Mouse (Mus musculus) lung, postnatal 0 days (tissue): ENCODE measurements around the gene Pcbd2. TPM values are rescaled to one million over a fixed set of nuclear protein-coding genes. Genes with fewer than 3 reads are reported as not detected.
A peak's percentile ranks its signal among the peaks of the same experiment; 100 is the strongest.

ENCODE experiments used
- ATAC-seq: fragments of 200-750 bp; cut with Nextera tagmentation; 2 replicates; pipeline ENCODE4 v1.8.0; 2017; ENCODE audit warnings: moderate library complexity
- DNase-seq: peaks from one replicate; pipeline ENCODE4 v3.0.0-alpha.2; 2016; ENCODE audit warnings: low spot score
- H3K27ac ChIP-seq: fragments of 300-500 bp; sonication (generic); 2 replicates; pipeline ENCODE4 v1.5.1; 2014; ENCODE audit warnings: antibody characterized with exemption, mild to moderate bottlenecking, low read length, mixed read lengths
- H3K27me3 ChIP-seq: fragments of 300-500 bp; sonication (generic); replicated peaks from 2 replicates; pipeline ENCODE4 v1.6.1; 2014; ENCODE audit warnings: low read length, mixed read lengths; ENCODE audit not compliant: insufficient read depth
- H3K36me3 ChIP-seq: fragments of 300-500 bp; sonication (generic); 2 replicates; pipeline ENCODE4 v1.6.1; 2014; ENCODE audit warnings: low read length, mixed read lengths; ENCODE audit not compliant: insufficient read depth
- H3K4me1 ChIP-seq: fragments of 300-500 bp; sonication (generic); 2 replicates; pipeline ENCODE4 v1.6.1; 2014; ENCODE audit warnings: antibody characterized with exemption, low read depth, low read length, mixed read lengths; ENCODE audit not compliant: insufficient read depth
- H3K4me2 ChIP-seq: fragments of 300-500 bp; sonication (generic); replicated peaks from 2 replicates; pipeline ENCODE4 v1.6.1; 2014; ENCODE audit warnings: low read depth, mild to moderate bottlenecking, low read length, moderate library complexity, mixed read lengths
- H3K4me3 ChIP-seq: fragments of 300-500 bp; sonication (generic); 2 replicates; pipeline ENCODE4 v1.5.1; 2014; ENCODE audit warnings: low read depth, low read length
- H3K9ac ChIP-seq: fragments of 300-500 bp; sonication (generic); replicated peaks from 2 replicates; pipeline ENCODE4 v1.6.1; 2014; ENCODE audit warnings: low read depth, mild to moderate bottlenecking
- H3K9me3 ChIP-seq: fragments of 300-500 bp; sonication (generic); 2 replicates; pipeline ENCODE4 v1.6.1; 2016; ENCODE audit warnings: low read length, mixed read lengths
- CTCF ChIP-seq: IDR thresholded peaks from 2 replicates; pipeline ENCODE4 v1.5.1; 2016; ENCODE audit warnings: antibody characterized with exemption, mild to moderate bottlenecking
- EP300 ChIP-seq: IDR thresholded peaks from 2 replicates; pipeline ENCODE4 v1.6.1; 2016; ENCODE audit warnings: antibody characterized with exemption, mild to moderate bottlenecking, control low read depth
- WGBS: fragments of 180-500 bp; shearing (Covaris S2); extraction: QIAGEN DNeasy Blood & Tissue Kit; methylation state at CpG from one replicate; pipeline ENCODE4 v1.1.7; 2014; 5-methylcytosine and 5-hydroxymethylcytosine counted together
- polyA plus RNA-seq: library from polyadenylated mRNA; unstranded; fragments of >200 nt; fragmentation: Nextera tagmentation; extraction: Ambion mirVana; gene quantifications from 2 replicates; pipeline ENCODE4 v1.2.1, GENCODE M21; 2015

The Pcbd2 gene
- polyA plus RNA-seq, 1 experiment from 2014 or later = 48.3 TPM

DNA sequence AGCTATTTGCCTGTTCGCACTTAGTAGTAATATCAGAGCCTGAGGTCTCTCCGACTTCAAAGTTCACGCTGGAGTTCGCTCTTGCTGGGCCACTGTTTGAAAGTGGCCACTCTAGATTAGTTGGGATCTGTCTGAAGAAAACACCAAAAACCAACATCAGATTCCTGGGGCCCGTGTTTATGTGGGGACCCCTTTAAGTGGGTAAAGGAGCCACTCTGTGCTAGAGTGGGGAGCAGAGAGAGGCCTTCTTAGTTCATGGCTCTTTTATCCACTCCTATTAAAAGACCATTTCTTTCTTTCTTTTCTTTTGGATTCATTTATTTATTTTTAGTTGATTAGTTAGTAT, 12.0 kb upstream of the Pcbd2 start:
- Histone ChIP-seq H3K36me3 (no peaks in the 10 kb centered on the region), H3K9me3 (no peaks in the 10 kb centered on the region), H3K4me2 (peak overlapping the region; percentile 68), H3K27me3 (no peaks in the 10 kb centered on the region), H3K4me1 (no peaks in the 10 kb centered on the region), H3K9ac (peak overlapping the region; percentile 96), H3K27ac (peak overlapping the region; percentile 92), H3K4me3 (peak overlapping the region; percentile 97)
- TF ChIP-seq EP300 (no peak), CTCF (no peak)
- no peak for DNase-seq
- no peak; the same call in 1 of the 2 replicates for ATAC-seq
- whole genome bisulfite sequencing = 4% methylated on average over 5 of the region's 5 CpGs

DNA sequence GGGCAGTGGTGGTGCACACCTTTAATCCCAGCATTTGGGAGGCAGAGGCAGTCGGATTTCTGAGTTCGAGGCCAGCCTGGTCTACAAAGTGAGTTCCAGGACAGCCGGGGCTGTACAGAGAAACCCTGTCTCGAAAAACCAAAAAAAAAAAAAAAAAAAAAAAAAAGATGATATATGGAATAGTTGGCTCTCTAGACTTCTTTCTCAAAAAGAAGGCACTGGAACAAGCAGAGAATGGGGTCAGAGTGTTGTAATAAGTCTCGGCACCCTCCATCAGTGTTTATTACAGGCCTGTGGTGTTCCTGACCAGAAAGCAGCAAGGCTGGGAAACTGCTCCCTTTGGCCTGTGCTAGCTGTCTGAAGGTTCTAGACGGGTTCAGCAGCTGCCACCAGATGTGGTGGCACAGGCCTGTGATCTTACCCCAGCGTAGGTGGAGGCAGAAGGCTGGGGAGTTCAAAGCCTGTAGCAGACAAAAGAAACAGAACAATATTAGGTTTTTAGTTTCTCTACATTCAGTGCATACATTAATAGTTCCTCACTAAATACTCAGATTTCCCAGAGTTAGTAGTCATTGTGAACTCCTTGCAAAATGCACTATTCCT, 11.2 kb upstream of the Pcbd2 start:
- ATAC-seq (no peak), DNase-seq (peak; percentile 40)
- Histone ChIP-seq H3K9me3 (no peaks in the 10 kb centered on the region), H3K4me3 (no peak overlapping the region), H3K27ac (no peak overlapping the region), H3K9ac (no peak overlapping the region), H3K36me3 (no peaks in the 10 kb centered on the region), H3K4me1 (no peaks in the 10 kb centered on the region), H3K4me2 (no peak overlapping the region), H3K27me3 (no peaks in the 10 kb centered on the region)
- no peak for TF ChIP-seq EP300
- TF ChIP-seq CTCF = no peak
- WGBS = 79% methylated on average over 5 of the region's 7 CpGs

GRCm38 (mm10) chr13:55721516-55721915, 5.7 kb upstream of the Pcbd2 start:
- peaks cover 11% of the 10 kb centered on the region; the same call in 1 of the 2 replicates for H3K36me3 ChIP-seq
- no peak overlapping the region for H3K4me2 ChIP-seq
- ATAC-seq = no peak
- H3K4me3 ChIP-seq = no peak overlapping the region
- H3K27ac ChIP-seq = no peak overlapping the region
- TF ChIP-seq EP300 = no peak
- no peaks in the 10 kb centered on the region for H3K9me3 ChIP-seq
- H3K9ac ChIP-seq = no peak overlapping the region
- 81% methylated on average over 8 of the region's 8 CpGs for WGBS
- no peak for DNase-seq
- H3K27me3 ChIP-seq = no peaks in the 10 kb centered on the region
- no peaks in the 10 kb centered on the region for H3K4me1 ChIP-seq

GRCm38 (mm10) chr13:55721995-55722394, 5.2 kb upstream of the Pcbd2 start:
- 91% methylated on average over 2 of the region's 2 CpGs for WGBS
- Histone ChIP-seq H3K9ac (no peak overlapping the region), H3K27ac (no peak overlapping the region), H3K4me1 (no peaks in the 10 kb centered on the region), H3K4me2 (no peak overlapping the region), H3K9me3 (no peaks in the 10 kb centered on the region), H3K36me3 (peaks cover 11% of the 10 kb centered on the region; the same call in 1 of the 2 replicates), H3K4me3 (no peak overlapping the region), H3K27me3 (no peaks in the 10 kb centered on the region)
- DNase-seq (no peak), ATAC-seq (no peak)
- TF ChIP-seq EP300 (no peak), CTCF (no peak)

GRCm38 (mm10) chr13:55726598-55727119, 509 bp upstream of the Pcbd2 start:
- 0% methylated on average over 4 of the region's 4 CpGs for WGBS
- peak overlapping the region; percentile 79 for H3K4me2 ChIP-seq
- no peak for ATAC-seq
- H3K9ac ChIP-seq = peak overlapping the region; percentile 64
- no peaks in the 10 kb centered on the region for H3K4me1 ChIP-seq
- DNase-seq = no peak
- H3K9me3 ChIP-seq = no peaks in the 10 kb centered on the region
- TF ChIP-seq EP300 (no peak), CTCF (peak; percentile 35; the same call in 1 of the 2 replicates)
- H3K36me3 ChIP-seq = peaks cover 6% of the 10 kb centered on the region; the same call in 1 of the 2 replicates
- peak overlapping the region; percentile 61 for H3K4me3 ChIP-seq
- H3K27me3 ChIP-seq = no peaks in the 10 kb centered on the region
- H3K27ac ChIP-seq = peak overlapping the region; percentile 95

- ATAC-seq (peak; percentile 81), DNase-seq (peak; percentile 96)
- H3K4me3 ChIP-seq = peak overlapping the region; percentile 61
- WGBS = 2% methylated on average over 19 of the region's 19 CpGs
- no peaks in the 10 kb centered on the region for H3K27me3 ChIP-seq
- 0 out of 2 replicates have a peak, but pooled peaks cover 3% of the 10 kb centered on the region for H3K36me3 ChIP-seq
- H3K4me1 ChIP-seq = no peaks in the 10 kb centered on the region
- no peaks in the 10 kb centered on the region for H3K9me3 ChIP-seq
- peak overlapping the region; percentile 64 for H3K9ac ChIP-seq
- TF ChIP-seq CTCF (peak; percentile 73), EP300 (peak; percentile 56; the same call in 1 of the 2 replicates)
- H3K27ac ChIP-seq = peak overlapping the region; percentile 95
- peak overlapping the region; percentile 79 for H3K4me2 ChIP-seq
These were observed 671 bp downstream of the Pcbd2 start for GRCm38 (mm10) chr13:55727839-55728238.
